Mouse (Mus musculus) limb, embryonic 14.5 days (tissue): Measurements from ENCODE around the gene Olfr1394. TPM values are rescaled to one million over a fixed set of nuclear protein-coding genes. Genes with fewer than 3 reads are reported as not detected.
"Not testable (repeated sequence)": the region's sequence is repeated elsewhere in the genome, so short reads cannot be mapped to it uniquely, and the experiment has no call there.

ENCODE experiments used
- ATAC-seq: fragments of 200-750 bp; cut with Nextera tagmentation; 2 replicates; pipeline ENCODE4 v1.8.0; 2017; ENCODE audit warnings: low read depth, moderate number of reproducible peaks, moderate TSS enrichment; ENCODE audit not compliant: low FRiP score
- DNase-seq: peaks from one replicate; pipeline ENCODE4 v3.0.0-alpha.2; 2015; ENCODE audit warnings: low spot score
- H3K27ac ChIP-seq: fragments of 300-500 bp; sonication (generic); replicated peaks from 2 replicates; pipeline ENCODE4 v1.5.1; 2014; ENCODE audit warnings: low read depth, mild to moderate bottlenecking, low read length, moderate library complexity, mixed read lengths
- H3K27me3 ChIP-seq: fragments of 300-500 bp; sonication (generic); 2 replicates; pipeline ENCODE4 v1.6.1; 2014; ENCODE audit warnings: low read length, mixed read lengths; ENCODE audit not compliant: control insufficient read depth, insufficient read depth
- H3K36me3 ChIP-seq: fragments of 300-500 bp; sonication (generic); 2 replicates; pipeline ENCODE4 v1.6.1; 2014; ENCODE audit warnings: mild to moderate bottlenecking, low read length, moderate library complexity, mixed read lengths; ENCODE audit not compliant: control insufficient read depth, insufficient read depth
- H3K4me1 ChIP-seq: fragments of 300-500 bp; sonication (generic); 2 replicates; pipeline ENCODE4 v1.6.1; 2014; ENCODE audit warnings: antibody characterized with exemption, low read length, mixed read lengths; ENCODE audit not compliant: control insufficient read depth, insufficient read depth
- H3K4me2 ChIP-seq: fragments of 300-500 bp; sonication (generic); replicated peaks from 2 replicates; pipeline ENCODE4 v1.6.1; 2014; ENCODE audit warnings: low read depth, mild to moderate bottlenecking, low read length, moderate library complexity; ENCODE audit not compliant: severe bottlenecking
- H3K4me3 ChIP-seq: fragments of 300-500 bp; sonication (generic); replicated peaks from 2 replicates; pipeline ENCODE4 v1.5.1; 2014; ENCODE audit warnings: low read length
- H3K9ac ChIP-seq: fragments of 300-500 bp; sonication (generic); 2 replicates; pipeline ENCODE4 v1.6.1; 2014; ENCODE audit warnings: mild to moderate bottlenecking, low read depth, low read length, moderate library complexity; ENCODE audit not compliant: severe bottlenecking
- H3K9me3 ChIP-seq: fragments of 300-500 bp; sonication (generic); 2 replicates; pipeline ENCODE4 v1.6.1; 2016; ENCODE audit warnings: low read length; ENCODE audit not compliant: control insufficient read depth
- POLR2A ChIP-seq: fragments of 200-500 bp; IDR thresholded peaks from 2 replicates; pipeline ENCODE4 v1.8.0; 2012; ENCODE audit warnings: inconsistent platforms, mild to moderate bottlenecking, moderate library complexity, borderline replicate concordance; ENCODE audit not compliant: insufficient read depth, insufficient read length; ENCODE audit errors: extremely low read depth
- WGBS: fragments of 180-500 bp; shearing (Covaris S2); extraction: QIAGEN DNeasy Blood & Tissue Kit; methylation state at CpG from one replicate; pipeline ENCODE4 v1.1.7; 2014; 5-methylcytosine and 5-hydroxymethylcytosine counted together
- polyA plus RNA-seq, 2 experiments: library from polyadenylated mRNA; depleted of rRNA in 1 of 2; stranded (reverse) in 1 of 2; unstranded in 1 of 2; fragments of >200 nt; fragmentation: Nextera tagmentation in 1 of 2; extraction: Ambion mirVana in 1 of 2; gene quantifications; 2 replicates each; pipeline versions ENCODE4 v1.2.1 to v1.2.3; 2012 to 2014

Olfr1394 gene
- polyA plus RNA-seq, 2 experiments, result not detected

GRCm38 (mm10) chr11:49141974-49142373, 12.2 kb upstream of the Olfr1394 start, which contains the start of gene Olfr1395:
TSS of gene Olfr1395 (plus strand) at chr11:49142274.
- Histone ChIP-seq H3K9me3 (no peaks in the 10 kb centered on the region), H3K27me3 (no peaks in the 10 kb centered on the region), H3K4me2 (no peak within 1 kb of the TSS), H3K4me1 (no peaks in the 10 kb centered on the region), H3K36me3 (no peaks in the 10 kb centered on the region), H3K4me3 (no peak within 1 kb of the TSS), H3K27ac (no peak within 1 kb of the TSS), H3K9ac (no peak within 1 kb of the TSS)
- ATAC-seq, result no peak
- 87% methylated on average over 6 of the region's 6 CpGs for WGBS
- TF ChIP-seq POLR2A, result no peak
- no peak for DNase-seq

- no peak for TF ChIP-seq POLR2A
- Histone ChIP-seq H3K27ac (no peak overlapping the region), H3K4me1 (no peaks in the 10 kb centered on the region), H3K4me2 (no peak overlapping the region), H3K27me3 (no peaks in the 10 kb centered on the region), H3K9me3 (no peaks in the 10 kb centered on the region), H3K36me3 (no peaks in the 10 kb centered on the region), H3K4me3 (no peak overlapping the region), H3K9ac (no peak overlapping the region)
- 84% methylated on average over 2 of the region's 2 CpGs for WGBS
- no peak for ATAC-seq
- no peak for DNase-seq
These were observed 2.9 kb downstream of the Olfr1394 start for GRCm38 (mm10) chr11:49156821-49157814.

- no peak for ATAC-seq
- 0 out of 2 replicates have a peak, but pooled peaks cover 6% of the 10 kb centered on the region for H3K9me3 ChIP-seq
- peak overlapping the region; percentile 45 for H3K9ac ChIP-seq
- H3K4me2 ChIP-seq, result peak overlapping the region; percentile 52
- DNase-seq, result no peak
- WGBS, result 7% methylated on average over 50 of the region's 50 CpGs
- no peaks in the 10 kb centered on the region for H3K36me3 ChIP-seq
- H3K4me1 ChIP-seq, result no peaks in the 10 kb centered on the region
- TF ChIP-seq POLR2A, result no peak
- no peak overlapping the region for H3K27ac ChIP-seq
- H3K27me3 ChIP-seq, result peaks cover 25% of the 10 kb centered on the region; the same call in 1 of the 2 replicates
- peak overlapping the region; percentile 28 for H3K4me3 ChIP-seq
These were observed 14.8 kb downstream of the Olfr1394 start for GRCm38 (mm10) chr11:49168839-49169611.

- Histone ChIP-seq H3K9me3 (0 out of 2 replicates have a peak, but pooled peaks cover 6% of the 10 kb centered on the region), H3K27ac (no peak overlapping the region), H3K4me1 (no peaks in the 10 kb centered on the region), H3K4me2 (no peak overlapping the region), H3K27me3 (peaks cover 25% of the 10 kb centered on the region; the same call in 1 of the 2 replicates), H3K36me3 (no peaks in the 10 kb centered on the region), H3K9ac (no peak overlapping the region), H3K4me3 (no peak overlapping the region)
- TF ChIP-seq POLR2A, result no peak
- WGBS, result 92% methylated on average over 4 of the region's 4 CpGs
- ATAC-seq (no peak), DNase-seq (no peak)
These were observed 16.4 kb downstream of the Olfr1394 start for GRCm38 (mm10) chr11:49170576-49170975.

GRCm38 (mm10) chr11:49175345-49175744, 21.2 kb downstream of the Olfr1394 start:
- ATAC-seq (no peak), DNase-seq (no peak)
- H3K9me3 ChIP-seq, result no peaks in the 10 kb centered on the region
- H3K4me3 ChIP-seq, result no peak overlapping the region
- no peak overlapping the region for H3K27ac ChIP-seq
- H3K4me2 ChIP-seq, result no peak overlapping the region
- 69% methylated on average over 8 of the region's 8 CpGs for WGBS
- no peak for TF ChIP-seq POLR2A
- no peaks in the 10 kb centered on the region for H3K27me3 ChIP-seq
- no peaks in the 10 kb centered on the region for H3K36me3 ChIP-seq
- no peaks in the 10 kb centered on the region for H3K4me1 ChIP-seq
- H3K9ac ChIP-seq, result no peak overlapping the region

DNA sequence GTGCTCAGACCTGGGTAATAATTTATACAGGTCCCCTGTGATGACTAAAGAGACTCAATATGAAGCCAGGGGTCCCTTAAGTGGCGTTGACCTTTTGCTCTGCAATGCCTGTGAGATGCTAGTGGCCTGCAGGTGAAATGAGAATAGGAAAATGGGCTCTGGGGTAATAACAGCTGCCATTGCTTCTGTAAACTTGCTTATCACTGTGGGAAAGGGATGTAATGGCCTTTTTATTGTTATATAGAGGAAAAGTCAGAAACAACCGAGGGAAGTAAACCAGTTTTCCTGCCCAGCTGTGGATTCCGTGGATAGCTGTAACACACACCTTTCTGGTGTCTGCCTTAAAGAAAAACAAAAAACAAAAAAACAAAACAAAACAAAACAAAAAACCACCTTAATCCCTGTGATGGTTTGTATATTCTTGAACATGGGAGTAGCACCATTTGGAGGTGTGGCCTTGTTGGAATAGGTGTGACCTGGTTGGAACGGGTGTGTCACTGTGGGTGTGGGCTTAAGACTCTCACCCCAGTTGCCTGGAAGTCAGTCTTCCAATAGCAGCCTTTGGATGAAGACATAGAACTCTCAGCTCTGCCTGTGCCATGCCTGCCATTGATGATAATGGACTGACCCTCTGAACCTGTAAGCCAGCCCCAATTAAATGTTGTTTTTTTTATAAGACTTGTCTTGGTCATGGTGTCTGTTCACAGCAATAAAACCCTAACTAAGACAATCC, 22.0 kb downstream of the Olfr1394 start:
- 68% methylated on average over 4 of the region's 4 CpGs for WGBS
- not testable (repeated sequence) for DNase-seq, H3K9ac ChIP-seq, H3K4me1 ChIP-seq, H3K4me3 ChIP-seq, H3K9me3 ChIP-seq, H3K27me3 ChIP-seq, H3K27ac ChIP-seq, H3K36me3 ChIP-seq, ATAC-seq, H3K4me2 ChIP-seq
